Mouse (Mus musculus): ENCODE measurements around the gene Hhatl.

The Hhatl gene

DNA sequence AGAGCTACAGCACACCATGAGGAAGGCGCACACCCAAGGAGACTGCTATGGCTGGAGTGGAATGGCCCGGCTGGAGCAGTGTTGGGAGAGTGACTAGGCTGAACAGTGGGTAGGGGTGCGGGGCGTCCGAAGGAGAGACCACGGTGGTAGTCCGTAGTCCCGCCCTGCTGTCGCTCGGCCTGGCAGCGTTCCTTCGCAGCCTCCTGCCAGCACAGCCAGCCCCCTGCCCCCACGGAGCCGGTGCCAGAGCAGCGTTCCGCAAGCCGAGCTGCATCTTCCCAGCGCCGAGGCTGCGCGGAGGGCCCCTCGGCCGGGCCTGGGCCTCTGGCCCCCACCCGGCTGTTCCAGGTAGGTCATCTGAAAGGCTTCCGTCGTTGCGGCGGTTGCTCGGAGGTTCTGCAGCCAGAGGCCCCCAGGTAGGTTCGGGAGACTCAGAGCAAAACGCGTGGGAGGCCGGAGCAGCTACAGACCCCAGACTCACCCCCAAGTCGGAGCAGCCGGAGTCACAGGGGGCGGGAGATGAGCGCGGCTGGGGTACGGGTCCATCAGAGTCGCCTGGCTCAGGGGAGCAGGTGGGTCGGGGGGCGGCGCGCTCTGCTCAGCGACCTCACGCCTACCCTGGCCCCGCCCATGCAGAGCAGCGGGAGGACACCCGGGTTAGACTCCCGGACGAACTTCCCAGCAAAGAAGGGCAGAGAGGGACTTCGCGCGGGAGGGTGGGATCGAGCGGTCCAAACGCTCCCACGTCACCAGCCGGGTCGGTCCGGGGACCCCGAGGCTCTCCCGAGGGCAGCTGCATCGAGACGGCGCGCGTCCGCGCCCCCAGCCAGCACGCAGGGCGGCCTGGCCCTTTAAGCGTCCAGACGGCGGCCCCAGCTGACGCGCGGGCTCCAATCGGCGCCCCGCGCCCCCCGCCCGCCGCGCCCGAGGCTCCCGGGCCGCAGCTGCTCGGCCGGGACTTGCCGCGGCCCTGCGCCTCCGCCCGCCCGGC, 32.9 kb downstream of the Hhatl start, which contains the start of gene Zfp651:
Gene Zfp651 (plus strand): TSS at position 240 of the 991 bp plus-strand sequence.
- peak in 1 of 2 experiments; percentile 64 for DNase-seq (ENCODE audit: low spot score in 2 of 2)

DNA sequence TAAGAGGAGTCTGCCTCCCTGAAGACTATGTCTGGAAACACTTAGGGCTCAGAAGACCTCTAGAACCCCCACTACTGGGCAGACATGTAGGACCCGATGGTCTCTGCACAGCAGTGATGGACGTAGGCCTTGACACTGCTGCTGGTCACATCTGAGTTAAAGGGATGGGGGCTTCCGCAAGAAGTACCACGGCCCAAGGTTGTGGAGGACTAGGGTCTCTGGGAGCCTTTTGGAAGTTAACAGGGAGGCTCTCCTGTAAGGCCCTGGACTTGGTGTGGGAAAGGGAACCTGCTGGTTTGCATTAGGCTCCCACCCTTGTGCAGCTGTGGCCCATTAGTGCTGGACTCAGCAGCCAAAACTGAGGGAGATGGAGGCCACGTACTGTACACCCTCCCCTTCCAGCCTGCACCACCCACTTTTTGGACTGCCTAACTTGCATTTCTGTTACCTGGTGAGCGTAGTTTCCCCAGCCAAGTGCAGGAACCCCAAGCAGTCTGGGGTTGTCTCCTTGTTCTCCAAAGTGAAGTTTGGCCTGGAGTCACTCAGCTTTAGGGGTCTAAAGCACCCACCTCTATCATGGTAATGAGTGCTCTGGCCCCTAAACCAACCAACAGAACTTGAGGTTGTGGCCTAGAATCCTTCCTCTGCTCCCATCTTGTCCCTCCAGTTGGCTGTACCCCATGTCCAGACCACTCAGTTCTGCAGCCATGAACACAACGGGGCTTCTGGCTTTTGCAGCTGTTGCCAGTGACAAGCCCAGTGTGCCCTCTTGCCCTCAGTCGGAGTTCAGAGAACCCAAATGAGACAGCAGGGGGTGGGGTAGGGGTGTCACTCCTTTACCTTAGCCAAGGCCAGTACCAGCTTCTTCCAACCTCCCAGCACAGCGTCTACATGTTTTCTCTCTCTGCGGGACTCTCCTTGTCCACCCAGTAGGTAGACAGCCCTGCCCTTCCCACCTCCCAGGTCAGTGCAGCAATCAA, 34.2 kb downstream of the Hhatl start:
- no peak for DNase-seq (ENCODE audit: low spot score in 2 of 2)

DNA sequence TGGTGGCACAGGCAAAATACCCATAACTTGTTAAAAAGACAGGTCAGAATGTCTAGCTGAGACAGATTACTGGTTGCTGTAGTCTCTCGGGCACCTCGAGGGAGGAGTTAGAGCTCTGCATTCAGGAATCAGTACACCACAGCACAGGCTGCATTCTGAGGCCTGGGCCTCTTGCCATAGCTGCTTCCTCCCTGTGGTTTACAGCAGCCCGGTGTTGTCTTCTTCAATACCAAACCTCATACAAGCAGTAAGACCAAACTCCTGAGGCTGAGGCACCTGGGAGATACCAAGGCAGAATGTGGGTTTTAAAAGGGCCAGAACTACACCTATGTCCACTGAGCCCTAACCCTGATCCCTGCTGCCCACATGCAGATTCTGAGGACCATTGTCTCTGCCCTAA, 34.9 kb downstream of the Hhatl start:
- DNase-seq (ENCODE audit: low spot score in 2 of 2), result no peak

DNA sequence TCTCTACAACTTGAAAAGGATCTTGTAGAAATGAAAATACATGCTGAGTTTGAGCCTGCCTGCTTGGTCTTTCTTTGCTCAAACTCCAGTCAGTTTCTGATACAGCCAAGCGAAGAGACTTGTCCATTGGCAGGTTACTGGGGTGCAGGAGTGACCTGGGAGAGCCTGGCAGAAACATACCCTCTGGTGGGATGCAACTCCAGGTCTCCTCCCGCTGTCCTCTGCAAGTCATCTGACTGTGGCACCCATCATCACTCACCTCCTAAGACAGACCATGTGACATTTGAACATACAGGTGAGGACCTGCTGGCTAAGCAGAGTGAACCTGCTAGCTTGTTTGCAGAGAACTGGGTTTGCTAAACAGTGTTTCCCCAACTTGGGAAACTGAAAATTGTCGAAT, 35.5 kb downstream of the Hhatl start:
- no peak for DNase-seq (ENCODE audit: low spot score in 2 of 2)

DNA sequence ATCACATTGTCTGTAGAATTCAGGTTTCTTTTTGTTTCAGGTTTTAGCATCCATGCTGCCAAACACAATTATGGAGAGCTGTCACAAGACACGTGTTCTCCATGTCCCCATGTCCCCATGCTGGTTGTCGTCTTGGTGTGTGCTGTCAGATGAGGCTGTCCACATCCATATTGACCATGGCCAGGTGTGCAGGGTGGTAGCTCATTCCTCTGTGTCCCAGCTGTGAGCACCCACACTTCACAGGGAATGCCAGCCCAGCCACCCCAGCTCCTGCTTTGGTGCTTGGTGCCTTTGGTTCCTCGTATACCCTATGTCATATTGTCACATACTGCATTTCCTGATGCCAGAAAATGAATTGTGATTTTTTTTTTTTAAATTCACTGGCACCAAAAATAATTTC, 37.7 kb downstream of the Hhatl start:
- DNase-seq (ENCODE audit: low spot score in 2 of 2), result no peak

DNA sequence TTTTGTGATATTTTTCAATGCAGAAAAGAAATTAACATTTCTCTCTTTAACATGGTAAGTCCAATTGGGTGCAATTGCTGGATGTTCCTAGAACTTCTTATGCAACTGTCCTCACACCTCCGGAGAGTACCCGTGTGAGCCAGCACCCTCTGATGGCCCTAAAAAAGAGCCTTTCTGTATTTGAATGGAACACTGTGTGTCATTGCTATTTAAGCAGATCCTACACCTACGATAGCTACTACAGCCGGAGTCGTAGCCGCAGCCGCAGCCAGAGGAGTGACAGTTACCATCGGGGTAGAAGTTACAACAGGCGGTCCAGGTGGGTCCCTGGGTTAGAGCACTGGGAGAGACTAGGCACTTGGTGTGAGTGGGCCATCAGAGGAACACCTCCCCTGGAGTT, 39.5 kb downstream of the Hhatl start:
- no peak for DNase-seq (ENCODE audit: low spot score in 2 of 2)

DNA sequence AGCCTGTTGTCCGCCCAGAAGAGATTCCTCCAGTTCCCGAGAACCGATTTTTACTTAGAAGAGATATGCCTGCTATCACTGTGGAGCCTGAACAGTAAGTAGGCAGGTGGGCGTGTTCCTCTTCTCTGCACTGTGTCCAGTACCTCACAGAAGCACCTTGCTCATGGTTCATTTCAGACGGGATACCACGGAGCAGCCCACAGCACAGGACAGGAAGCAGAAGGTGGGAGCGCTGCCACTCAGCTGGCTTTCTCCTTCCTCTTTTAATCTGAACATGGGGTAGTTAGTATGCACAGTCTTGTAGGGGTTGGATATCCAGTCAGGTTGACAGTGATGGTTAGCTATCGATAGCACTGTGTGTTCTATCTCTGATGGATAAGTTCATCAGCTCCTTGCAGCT, 48.3 kb downstream of the Hhatl start:
- DNase-seq (ENCODE audit: low spot score in 2 of 2), result no peak

DNA sequence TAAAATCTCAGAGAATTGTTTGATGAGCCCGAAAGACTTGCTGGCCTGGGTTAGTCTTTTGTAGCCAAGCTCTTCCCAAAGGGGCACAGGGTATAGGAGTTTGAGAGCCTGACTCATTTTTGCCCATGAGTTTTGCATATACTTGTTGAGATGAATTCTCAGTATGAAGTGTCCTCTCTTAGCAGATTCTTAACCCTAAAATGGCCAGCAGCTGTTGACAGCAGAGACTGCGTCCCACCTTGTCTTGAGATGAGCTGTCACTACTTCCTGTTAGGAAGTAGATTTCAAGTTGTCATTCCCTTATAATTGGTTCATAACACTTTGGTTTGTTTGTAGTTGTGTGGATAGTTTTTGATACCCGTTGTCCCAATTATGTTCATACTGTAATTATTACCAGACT, 51.1 kb downstream of the Hhatl start:
- DNase-seq (ENCODE audit: low spot score in 2 of 2), result no peak

DNA sequence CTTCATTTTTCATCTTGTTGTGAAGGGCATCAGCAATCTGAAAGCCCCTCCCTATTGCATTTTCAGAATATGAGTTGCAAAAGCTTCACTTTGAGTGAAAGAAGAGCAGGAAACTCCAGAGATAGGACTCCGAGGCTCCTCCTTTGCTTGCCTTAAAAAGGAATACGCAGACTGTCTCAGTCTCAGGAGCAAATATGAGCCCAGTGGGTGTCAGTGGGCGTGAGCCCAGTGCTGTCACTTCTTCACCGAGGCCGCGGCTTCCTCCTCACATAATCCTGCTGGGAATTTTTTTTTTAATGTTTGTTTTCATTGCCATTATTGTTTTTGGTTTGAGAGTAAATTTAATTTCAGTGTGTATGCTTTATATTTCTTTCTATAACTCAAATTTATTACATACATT, 51.8 kb downstream of the Hhatl start:
- DNase-seq (ENCODE audit: low spot score in 2 of 2), result no peak

Data from frontal cortex, postnatal 25 days (tissue).